Mouse (Mus musculus) lung, adult 18-20 months (tissue): ENCODE data around the gene St8sia1.

Experiments
- DNase-seq, 2 experiments: peaks; one replicate each; pipeline ENCODE4 v3.0.0; 2022; ENCODE audit warnings: mixed read lengths in 2 of 2

Gene St8sia1

DNA sequence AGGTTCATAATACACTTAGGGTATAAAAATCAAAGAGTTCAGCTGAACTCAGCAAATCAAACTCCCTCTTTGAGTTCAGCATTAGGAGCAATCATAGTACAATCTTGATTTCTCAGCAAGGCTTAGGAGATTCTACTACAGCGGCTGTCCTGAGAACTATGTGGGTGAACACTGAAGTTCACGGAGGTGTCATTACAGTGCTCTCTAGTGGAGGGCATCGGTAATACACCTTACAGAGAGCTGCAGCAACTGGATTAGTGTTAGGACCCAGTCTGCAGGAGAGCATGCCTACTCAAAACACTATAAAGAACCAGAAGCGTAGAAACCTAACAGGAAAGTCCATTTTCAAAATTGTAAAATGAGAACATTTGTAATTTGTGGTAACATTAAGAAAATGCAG, 178.9 kb downstream of the St8sia1 start:
- DNase-seq = peak; percentile 17 to 51

DNA sequence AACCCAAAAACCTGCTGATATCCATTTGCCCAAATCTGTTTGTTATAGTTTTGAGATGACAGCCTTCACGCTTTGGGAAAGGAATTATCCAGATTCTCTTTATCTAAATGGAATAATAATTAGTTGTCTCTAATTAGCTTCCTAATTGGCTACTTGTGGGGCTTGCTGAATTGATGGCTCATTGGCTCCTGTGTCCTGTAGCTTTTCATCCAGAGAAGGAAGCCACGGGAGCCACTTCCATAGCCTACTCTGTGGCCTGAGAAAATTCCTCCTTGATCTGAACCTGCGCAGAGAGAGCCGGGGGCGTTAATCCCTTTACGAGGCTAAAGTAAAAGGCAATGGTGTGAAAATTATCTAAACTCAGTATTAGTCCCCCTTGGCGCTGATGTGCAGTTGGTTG, 183.0 kb downstream of the St8sia1 start:
- DNase-seq = no peak

DNA sequence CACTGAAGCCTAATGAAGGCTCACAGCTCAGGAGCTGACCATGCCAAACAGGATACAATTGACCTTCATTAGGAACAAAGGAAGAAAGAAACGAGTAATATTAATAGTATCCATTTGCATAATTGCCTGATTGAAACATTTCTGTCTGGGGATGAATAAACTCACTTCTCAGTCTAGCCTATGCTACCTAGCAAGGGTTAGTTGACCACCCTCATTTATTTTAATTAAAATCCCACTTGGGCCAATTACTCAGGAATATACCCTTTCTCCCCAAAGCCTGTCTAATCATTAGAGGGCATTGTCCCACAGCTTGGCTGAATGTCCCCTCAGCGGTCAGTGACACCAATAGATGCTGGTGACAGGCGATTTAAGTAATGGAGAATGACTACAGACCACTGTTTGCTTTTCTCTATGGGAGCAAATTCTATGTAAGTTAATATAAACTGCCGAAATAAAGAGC, 183.6 kb downstream of the St8sia1 start:
- no peak for DNase-seq

DNA sequence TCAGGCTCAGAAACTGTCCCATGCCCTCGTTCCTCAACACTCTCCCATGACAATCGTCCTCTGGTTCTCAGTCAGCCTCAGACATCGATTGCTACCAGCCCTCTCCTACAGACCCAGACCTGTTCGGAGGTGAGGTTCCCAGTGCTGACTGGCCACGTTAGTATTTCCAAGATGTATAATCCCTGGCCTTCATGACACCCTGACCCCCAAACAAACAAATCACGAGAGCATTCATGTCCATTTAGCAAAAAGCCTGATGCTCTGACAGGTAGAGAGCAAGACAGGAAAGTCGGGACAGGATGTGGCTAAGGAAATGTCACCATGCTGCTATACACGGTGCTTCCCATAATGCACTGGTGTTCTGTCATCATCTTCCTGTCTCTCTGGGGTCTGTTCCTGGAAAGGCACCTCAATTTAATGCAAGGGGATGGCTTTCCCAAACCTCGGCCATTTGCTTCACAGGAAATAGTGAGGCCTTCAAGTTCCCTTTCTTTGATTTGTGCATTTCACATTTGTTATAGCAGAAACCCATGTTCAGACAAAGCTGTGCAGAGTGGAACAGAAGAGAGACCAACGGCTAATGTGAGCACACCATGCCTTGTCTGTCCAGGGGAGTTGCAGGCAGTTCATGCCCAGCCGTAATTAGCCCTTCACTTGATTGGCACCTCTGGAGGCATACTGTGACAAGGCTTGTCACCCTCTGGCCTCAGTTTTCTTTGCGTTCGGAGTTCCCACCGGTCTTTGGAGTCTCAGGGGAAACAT, 184.3 kb downstream of the St8sia1 start:
- DNase-seq = no peak

DNA sequence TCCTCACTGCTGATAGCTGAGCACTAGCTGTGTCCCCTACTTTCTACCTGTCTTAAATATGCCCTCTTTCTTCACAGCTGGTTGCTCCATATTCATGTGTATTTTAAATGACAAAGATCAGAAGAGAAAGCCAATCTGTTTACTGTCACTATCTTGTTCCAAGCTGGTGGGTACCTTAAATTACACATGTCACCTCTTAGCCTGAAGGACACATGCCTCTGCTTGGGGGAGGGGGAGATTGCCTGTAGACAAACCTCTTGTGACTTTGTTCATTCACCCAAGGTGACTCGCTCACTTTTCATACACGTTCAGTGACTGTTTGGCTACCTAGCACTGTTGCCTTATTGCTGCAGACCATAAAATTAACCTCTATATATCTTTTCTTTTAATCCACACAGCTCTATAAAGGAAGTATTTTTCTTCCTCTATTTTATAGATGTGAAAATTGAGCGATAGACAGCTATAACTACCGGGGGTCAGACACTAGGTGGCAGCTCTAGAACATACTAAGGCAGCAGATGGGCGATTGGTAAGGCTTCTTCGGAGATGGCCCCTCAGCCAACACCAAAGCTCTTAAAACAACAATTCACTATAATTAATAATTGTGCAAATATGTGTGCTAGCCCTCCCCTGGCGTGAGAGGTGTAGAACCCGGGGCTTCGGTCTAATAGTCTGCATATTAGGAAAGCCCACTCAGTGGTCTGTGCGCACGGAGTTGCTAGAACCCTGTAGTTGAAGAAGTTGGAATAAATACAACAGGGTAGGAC, 185.0 kb downstream of the St8sia1 start:
- peak in 1 of 2 experiments; percentile 20 for DNase-seq

DNA sequence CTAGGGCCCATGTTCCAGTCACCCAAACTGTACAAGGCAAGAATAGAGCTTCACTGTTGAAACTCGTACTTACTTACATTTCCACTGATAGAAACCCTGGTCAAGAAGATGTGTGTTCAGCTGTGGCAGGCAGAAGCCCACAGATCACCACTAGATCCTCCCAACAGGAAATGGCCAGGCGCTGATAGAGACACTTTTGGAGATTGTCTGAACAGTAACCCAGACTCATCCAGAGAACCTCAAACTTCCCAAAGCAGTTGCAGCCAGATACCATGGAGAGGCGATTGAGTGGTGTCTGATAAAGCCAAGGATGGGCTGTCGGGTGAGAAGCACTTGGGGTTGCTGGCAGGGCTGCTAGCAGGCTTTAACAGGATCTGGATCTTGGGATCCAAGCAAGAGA, 187.3 kb downstream of the St8sia1 start:
- DNase-seq = no peak

DNA sequence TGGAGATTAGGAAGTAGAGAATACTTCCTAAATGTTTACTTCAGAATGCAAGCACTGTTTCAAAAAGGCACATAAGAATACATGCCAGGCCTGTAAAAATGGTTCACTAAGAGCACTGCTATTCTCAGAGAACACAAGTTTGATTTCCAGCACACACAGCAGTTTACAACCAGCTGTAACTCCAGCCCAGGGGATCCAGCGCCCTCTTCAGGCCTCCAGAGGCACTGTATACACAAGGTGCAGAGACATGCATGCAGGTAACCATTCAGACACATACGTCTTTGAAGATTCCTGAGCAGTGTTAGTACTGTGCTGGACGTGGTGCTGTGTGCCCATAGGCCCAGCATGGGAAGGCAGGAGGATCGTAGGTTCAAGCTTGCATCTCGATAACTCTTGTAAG, 190.7 kb downstream of the St8sia1 start:
- no peak for DNase-seq

DNA sequence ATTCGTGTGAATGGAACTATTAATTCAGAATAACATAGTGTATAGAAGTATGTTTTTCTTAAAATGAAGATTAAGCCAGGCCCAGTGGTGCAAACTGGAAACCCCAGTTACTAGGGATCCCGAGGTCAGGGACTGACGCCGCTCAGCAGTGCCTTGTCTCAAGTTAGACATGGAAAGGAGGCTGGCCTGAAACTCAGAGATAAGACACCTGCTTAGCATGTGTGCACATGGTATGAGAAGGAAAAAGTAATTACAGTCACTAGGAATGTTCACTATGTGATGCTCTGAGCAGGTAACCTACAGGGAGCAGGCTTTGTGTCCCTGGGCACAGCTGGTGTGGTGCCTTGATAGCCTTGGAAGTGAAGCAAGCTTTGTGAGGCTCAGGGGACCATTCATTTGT, 192.6 kb downstream of the St8sia1 start:
- no peak for DNase-seq
